Mouse (Mus musculus): ENCODE data around the gene Xk. TPM values are rescaled to one million over a fixed set of nuclear protein-coding genes. Genes with fewer than 3 reads are reported as not detected.
"Not testable (repeated sequence)": the region's sequence is repeated elsewhere in the genome, so short reads cannot be mapped to it uniquely, and the experiment has no call there.

The Xk gene
- polyA plus RNA-seq, 1 experiment from 2014 or later: 4.2 TPM

- H3K4me1 ChIP-seq: no peaks in the 10 kb centered on the region
- WGBS: 55% methylated on average over 3 of the region's 3 CpGs
- H3K36me3 ChIP-seq (replicated peaks): no peaks in the 10 kb centered on the region
- H3K9ac ChIP-seq: no peak overlapping the region
- no peak overlapping the region for H3K4me3 ChIP-seq
- no peaks in the 10 kb centered on the region for H3K9me3 ChIP-seq
- no peak overlapping the region for H3K27ac ChIP-seq
- no peak for ATAC-seq (replicated peaks)
- H3K4me2 ChIP-seq: no peak overlapping the region
- no peaks in the 10 kb centered on the region for H3K27me3 ChIP-seq (replicated peaks)
Observed at GRCm38 (mm10) chrX:9271112-9271511, 1.4 kb upstream of the Xk start.

- Histone ChIP-seq H3K4me3 (peak overlapping the region; percentile 56), H3K27ac (no peak overlapping the region), H3K9ac (no peak overlapping the region), H3K4me2 (peak overlapping the region; percentile 46), H3K27me3 (replicated peaks) (no peaks in the 10 kb centered on the region), H3K36me3 (replicated peaks) (no peaks in the 10 kb centered on the region), H3K4me1 (no peaks in the 10 kb centered on the region), H3K9me3 (no peaks in the 10 kb centered on the region)
- ATAC-seq (replicated peaks): peak; percentile 21; the same call in 1 of the 2 replicates
- 23% methylated on average over 8 of the region's 8 CpGs for WGBS
Observed at GRCm38 (mm10) chrX:9271947-9272459, 553 bp upstream of the Xk start.

DNA sequence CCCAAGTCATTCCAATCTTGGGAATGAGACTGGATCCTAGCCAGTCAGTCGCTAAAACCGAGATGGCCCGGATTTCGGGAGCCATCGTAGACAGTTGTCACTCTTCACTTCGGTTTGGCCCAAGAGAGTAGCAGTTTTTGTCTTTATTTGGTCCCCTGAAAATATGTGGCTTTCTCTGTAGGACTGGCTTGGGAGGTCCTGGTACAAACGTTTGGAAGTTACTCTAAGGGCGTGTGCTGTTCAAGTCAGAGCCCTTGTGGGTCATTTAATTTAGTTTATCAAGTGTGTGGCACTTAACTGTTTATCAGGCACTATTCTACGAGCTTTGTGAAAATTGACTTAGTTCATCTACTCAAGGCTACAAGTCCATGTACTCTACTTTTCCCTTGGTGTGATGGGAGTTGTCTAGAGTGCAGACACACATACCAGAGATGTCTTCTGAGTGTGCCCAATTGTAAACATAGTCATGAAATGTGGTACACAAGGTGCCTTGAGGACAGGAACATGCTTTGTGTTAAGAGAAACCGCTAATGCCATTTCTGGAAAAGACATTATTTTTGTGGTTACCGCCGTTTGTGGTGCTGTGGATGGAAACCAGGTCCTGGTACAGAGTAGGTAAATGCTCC is 934 bp downstream of the Xk start:
- no peak for ATAC-seq (replicated peaks)
- Histone ChIP-seq H3K27me3 (replicated peaks) (no peaks in the 10 kb centered on the region), H3K4me3 (peak overlapping the region; percentile 56), H3K9me3 (no peaks in the 10 kb centered on the region), H3K36me3 (replicated peaks) (no peaks in the 10 kb centered on the region), H3K9ac (peak overlapping the region; percentile 58), H3K4me2 (peak overlapping the region; percentile 46), H3K27ac (no peak overlapping the region), H3K4me1 (no peaks in the 10 kb centered on the region)
- WGBS: 61% methylated on average over 12 of the region's 12 CpGs

DNA sequence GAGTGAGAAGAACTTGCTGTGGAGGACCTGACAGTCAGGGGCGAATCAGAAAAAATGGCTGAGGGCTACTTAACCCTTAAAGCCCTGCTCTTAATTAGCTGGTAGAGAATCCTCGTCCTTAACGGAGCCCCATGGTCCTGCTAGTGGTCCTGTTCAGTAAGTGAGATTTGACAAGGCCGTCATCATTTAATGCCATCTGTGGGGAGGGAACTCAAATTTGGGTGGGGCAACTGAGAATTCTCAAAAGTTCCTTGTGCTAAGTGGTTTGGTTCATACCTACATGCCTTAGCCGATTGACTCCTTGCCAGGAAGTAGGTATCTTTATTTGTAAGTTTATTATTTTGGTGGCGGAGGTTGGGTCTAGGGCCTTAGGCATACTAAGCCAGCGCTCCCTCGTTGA is 1.8 kb downstream of the Xk start:
- ATAC-seq (replicated peaks): no peak
- no peaks in the 10 kb centered on the region for H3K27me3 ChIP-seq (replicated peaks)
- H3K9ac ChIP-seq: no peak overlapping the region
- no peaks in the 10 kb centered on the region for H3K4me1 ChIP-seq
- WGBS: 82% methylated on average over 8 of the region's 8 CpGs
- no peaks in the 10 kb centered on the region for H3K9me3 ChIP-seq
- H3K27ac ChIP-seq: no peak overlapping the region
- no peak overlapping the region for H3K4me3 ChIP-seq
- no peaks in the 10 kb centered on the region for H3K36me3 ChIP-seq (replicated peaks)
- H3K4me2 ChIP-seq: no peak overlapping the region

DNA sequence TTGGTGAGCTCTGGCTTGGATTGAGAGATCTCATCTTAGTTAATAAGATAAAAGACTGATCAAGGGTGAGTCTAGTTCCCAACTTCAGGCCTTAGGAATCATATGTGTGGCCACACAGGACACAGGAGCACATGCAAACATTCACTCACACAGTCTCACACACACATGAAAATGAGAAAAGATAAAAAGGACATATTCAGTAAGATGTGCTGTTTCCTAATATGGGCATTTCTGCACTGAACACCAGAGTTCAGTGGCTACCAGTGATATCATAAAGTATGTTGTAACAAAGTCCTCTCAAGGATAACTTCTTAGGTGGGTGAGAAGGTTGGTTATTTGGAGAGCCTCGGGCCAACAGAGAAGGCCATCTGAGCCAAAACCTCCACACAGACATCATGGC is 10.9 kb downstream of the Xk start, which contains the start of gene H2al1m:
Gene H2al1m, plus strand, starts transcription at position 301 of the 400 bp plus-strand sequence.
- H3K9me3 ChIP-seq; H3K27ac ChIP-seq; H3K4me3 ChIP-seq; H3K4me2 ChIP-seq; ATAC-seq (replicated peaks); H3K27me3 ChIP-seq (replicated peaks); H3K36me3 ChIP-seq (replicated peaks); H3K9ac ChIP-seq; H3K4me1 ChIP-seq: not testable (repeated sequence)
- no CpG with 5 or more reads among the region's 1 CpGs for WGBS

- not testable (repeated sequence) for ATAC-seq (replicated peaks); H3K4me3 ChIP-seq; H3K9ac ChIP-seq; H3K4me2 ChIP-seq; H3K4me1 ChIP-seq; H3K9me3 ChIP-seq; H3K27me3 ChIP-seq (replicated peaks); H3K27ac ChIP-seq; H3K36me3 ChIP-seq (replicated peaks)
- WGBS: 88% methylated on average over 4 of the region's 4 CpGs
Observed at GRCm38 (mm10) chrX:9293140-9293829, 20.7 kb downstream of the Xk start.

DNA sequence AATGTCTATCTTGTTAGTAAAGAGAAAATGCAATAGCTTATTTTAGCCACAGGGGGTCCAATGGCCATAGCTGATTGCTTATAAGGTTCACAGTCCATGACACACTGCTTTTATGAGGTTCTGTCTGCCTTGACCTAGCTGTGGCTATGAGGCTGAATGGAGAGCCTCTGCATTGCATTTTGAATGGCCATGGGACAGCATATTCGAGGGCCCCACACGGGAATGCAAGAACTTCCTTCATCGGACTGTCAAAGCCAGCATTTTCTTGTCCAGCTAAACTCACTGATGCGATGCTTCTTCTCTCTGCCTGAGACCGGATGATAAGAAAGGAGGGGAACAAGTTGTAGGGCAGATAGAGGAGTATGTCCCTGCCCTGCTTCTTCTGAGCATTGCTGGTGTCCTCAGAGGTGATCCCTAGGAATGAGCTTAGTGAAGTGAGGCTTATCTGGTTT is 25.9 kb downstream of the Xk start:
- H3K4me3 ChIP-seq: no peak overlapping the region
- no peaks in the 10 kb centered on the region for H3K27me3 ChIP-seq (replicated peaks)

GRCm38 (mm10) chrX:9302791-9303190 is 30.2 kb downstream of the Xk start:
- H3K9me3 ChIP-seq: no peaks in the 10 kb centered on the region
- WGBS: 81% methylated on average over 5 of the region's 5 CpGs
- ATAC-seq (replicated peaks): no peak

More for the DNA sequence above, 25.9 kb downstream of the Xk start:
- Histone ChIP-seq H3K9me3 (no peaks in the 10 kb centered on the region), H3K4me2 (no peak overlapping the region), H3K4me1 (no peaks in the 10 kb centered on the region), H3K9ac (no peak overlapping the region), H3K27ac (no peak overlapping the region), H3K36me3 (replicated peaks) (no peaks in the 10 kb centered on the region)
- ATAC-seq (replicated peaks): no peak
- 85% methylated on average over 5 of the region's 5 CpGs for WGBS

GRCm38 (mm10) chrX:9303455-9303854 is 30.9 kb downstream of the Xk start:
- 73% methylated on average over 1 of the region's 1 CpGs for WGBS
- ATAC-seq (replicated peaks): no peak
- no peaks in the 10 kb centered on the region for H3K9me3 ChIP-seq
- no peak overlapping the region for H3K4me3 ChIP-seq
- H3K27me3 ChIP-seq (replicated peaks): no peaks in the 10 kb centered on the region
- no peaks in the 10 kb centered on the region for H3K36me3 ChIP-seq (replicated peaks)
- H3K27ac ChIP-seq: no peak overlapping the region
- no peaks in the 10 kb centered on the region for H3K4me1 ChIP-seq
- no peak overlapping the region for H3K9ac ChIP-seq
- no peak overlapping the region for H3K4me2 ChIP-seq

More at GRCm38 (mm10) chrX:9302791-9303190, 30.2 kb downstream of the Xk start:
- H3K36me3 ChIP-seq (replicated peaks): no peaks in the 10 kb centered on the region
- no peak overlapping the region for H3K4me3 ChIP-seq
- no peaks in the 10 kb centered on the region for H3K4me1 ChIP-seq
- no peak overlapping the region for H3K27ac ChIP-seq
- H3K27me3 ChIP-seq (replicated peaks): no peaks in the 10 kb centered on the region
- no peak overlapping the region for H3K9ac ChIP-seq
- H3K4me2 ChIP-seq: no peak overlapping the region

DNA sequence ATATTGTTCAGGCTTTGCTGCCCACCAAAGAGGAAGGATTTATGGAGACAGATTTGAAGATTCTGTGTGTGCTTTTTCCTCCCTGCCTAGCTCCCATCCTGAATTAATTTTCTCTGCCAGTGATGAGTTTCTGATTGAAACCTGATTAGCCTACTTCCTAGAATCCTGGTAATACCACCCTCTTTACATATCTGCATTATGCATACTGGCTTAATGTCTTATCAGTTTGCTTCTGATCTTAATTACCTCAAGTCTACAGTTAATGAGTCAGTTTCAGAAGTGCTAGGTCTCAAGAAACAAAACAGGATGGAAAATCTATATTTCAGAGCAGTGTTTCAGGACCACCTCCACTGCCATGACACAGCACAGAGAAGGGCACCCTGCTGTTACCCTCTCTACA is 43.9 kb downstream of the Xk start:
- ATAC-seq (replicated peaks); H3K36me3 ChIP-seq (replicated peaks); H3K9me3 ChIP-seq; H3K4me2 ChIP-seq; H3K27me3 ChIP-seq (replicated peaks); H3K9ac ChIP-seq; H3K4me3 ChIP-seq; H3K4me1 ChIP-seq; H3K27ac ChIP-seq: not testable (repeated sequence)

DNA sequence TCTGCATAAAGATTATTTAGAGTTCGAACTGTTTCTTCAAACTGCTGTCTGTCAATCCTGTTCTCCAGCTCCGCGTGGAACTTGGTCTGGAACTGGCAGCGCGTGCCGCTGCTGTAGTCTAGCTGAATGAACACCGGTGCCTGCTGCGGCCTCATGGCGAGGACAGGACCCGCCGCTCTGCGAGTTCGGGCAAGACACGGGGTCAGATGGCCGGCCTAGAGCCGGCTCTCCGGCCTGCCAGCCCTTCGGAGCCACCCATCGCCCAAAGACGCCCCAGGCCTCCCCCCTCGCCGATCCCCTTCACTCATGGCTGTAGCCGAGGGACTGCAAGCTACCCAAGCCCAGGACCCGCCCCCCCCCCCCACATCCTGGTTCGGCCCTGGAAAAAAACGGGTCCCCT is 55.4 kb downstream of the Xk start:
- 90% methylated on average over 23 of the region's 26 CpGs for WGBS
- not testable (repeated sequence) for H3K36me3 ChIP-seq (replicated peaks); H3K4me1 ChIP-seq; H3K4me2 ChIP-seq; H3K9ac ChIP-seq; H3K27me3 ChIP-seq (replicated peaks); H3K9me3 ChIP-seq; H3K27ac ChIP-seq; H3K4me3 ChIP-seq; ATAC-seq (replicated peaks)

DNA sequence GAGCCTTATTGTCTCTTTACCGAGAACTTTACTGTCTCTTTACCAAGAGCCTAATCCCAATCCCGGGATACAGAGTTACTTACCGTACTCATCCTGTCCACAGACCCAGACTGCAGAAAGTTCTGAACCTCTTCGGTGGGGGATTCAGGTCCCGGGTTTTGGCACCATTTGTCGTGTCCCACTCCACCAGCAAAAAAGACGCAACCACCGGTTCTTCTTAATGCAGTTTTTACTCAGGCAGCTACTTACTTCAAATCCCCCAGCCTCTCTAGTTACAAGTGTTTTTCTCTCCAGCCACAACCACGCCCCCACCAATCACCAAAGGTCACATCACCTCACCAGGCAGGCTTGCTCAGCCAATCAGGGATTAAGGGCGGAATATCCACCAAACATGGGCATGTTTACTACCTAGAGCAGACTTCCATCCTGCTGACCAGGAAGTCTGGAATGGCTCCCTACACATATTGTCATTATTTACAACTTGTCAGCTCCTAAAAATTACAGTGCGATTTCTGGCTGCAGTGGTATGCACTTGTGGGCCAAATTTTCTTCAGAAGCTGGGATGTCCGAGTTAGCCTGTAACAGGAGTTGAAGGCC is 59.9 kb downstream of the Xk start:
- H3K4me1 ChIP-seq; H3K36me3 ChIP-seq (replicated peaks); H3K9me3 ChIP-seq; H3K27me3 ChIP-seq (replicated peaks); H3K4me3 ChIP-seq; H3K4me2 ChIP-seq; H3K9ac ChIP-seq; H3K27ac ChIP-seq; ATAC-seq (replicated peaks): not testable (repeated sequence)
- WGBS: 86% methylated on average over 12 of the region's 12 CpGs
